Mouse (Mus musculus) lung, postnatal 0 days (tissue): Measurements from ENCODE around the gene Gpr180.

Experiments
- CTCF ChIP-seq: IDR thresholded peaks from 2 replicates; pipeline ENCODE4 v1.5.1; 2016; ENCODE audit warnings: antibody characterized with exemption, mild to moderate bottlenecking
- EP300 ChIP-seq: IDR thresholded peaks from 2 replicates; pipeline ENCODE4 v1.6.1; 2016; ENCODE audit warnings: antibody characterized with exemption, mild to moderate bottlenecking, control low read depth

DNA sequence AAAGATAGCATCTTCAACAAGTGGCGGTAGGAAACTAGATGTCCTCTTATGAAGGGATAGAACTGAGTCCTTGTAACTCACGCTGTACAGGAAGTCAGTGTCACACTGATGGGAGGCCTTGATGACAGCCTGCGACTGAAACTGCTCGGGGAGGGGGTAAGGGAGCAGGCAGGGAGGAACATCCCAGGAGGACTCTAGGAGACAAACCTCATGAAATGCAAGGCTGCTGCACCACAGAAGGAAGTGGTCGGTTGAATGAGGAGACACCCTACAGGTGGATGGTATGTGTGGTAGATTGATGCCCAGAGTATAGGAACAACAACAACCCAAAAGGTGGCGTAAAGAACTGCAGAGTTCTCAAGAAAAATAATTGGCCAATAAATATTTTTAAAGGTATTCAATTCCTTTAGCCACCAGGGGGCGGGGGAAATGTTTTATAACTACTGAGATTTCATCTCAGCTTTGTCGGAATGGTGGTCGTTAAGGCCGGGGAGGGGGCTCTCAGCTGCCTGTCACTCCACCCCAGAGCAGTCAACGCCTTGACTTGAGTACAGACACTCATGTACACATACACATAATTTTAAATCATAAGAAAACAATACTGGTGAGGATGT is 36.7 kb downstream of the Gpr180 start:
- TF ChIP-seq CTCF (no peak), EP300 (no peak)
